Mouse (Mus musculus): ENCODE measurements at regions not wholly inside any gene's neighbourhood (a gene's known extent, or its start where the extent isn't known, plus 50 kb on each side); places are given as distances from the start of the nearest gene placed in this dataset.
A peak's percentile ranks its signal among the peaks of the same experiment; 100 is the strongest.

- Histone ChIP-seq H3K9me3 (no peaks in the 10 kb centered on the region), H3K4me2 (no peak overlapping the region), H3K27ac (0 out of 2 replicates have a peak overlapping the region, but pooled peaks have one; percentile 69), H3K27me3 (peaks cover 17% of the 10 kb centered on the region; the same call in 1 of the 2 replicates), H3K4me1 (replicated peaks) (peaks cover 47% of the 10 kb centered on the region), H3K36me3 (no peaks in the 10 kb centered on the region), H3K4me3 (no peak overlapping the region), H3K9ac (no peak overlapping the region)
- no peak for ATAC-seq (ENCODE audit: low FRiP score)
- 90% methylated on average over 7 of the region's 7 CpGs for WGBS
Observed at GRCm38 (mm10) chr12:110025171-110025570, 253.7 kb upstream of the Dio3 start.

GRCm38 (mm10) chr12:110026033-110026750 is 252.7 kb upstream of the Dio3 start:
- H3K4me3 ChIP-seq: no peak overlapping the region
- 16% methylated on average over 11 of the region's 11 CpGs for WGBS
- H3K27me3 ChIP-seq: peaks cover 17% of the 10 kb centered on the region; the same call in 1 of the 2 replicates
- H3K9me3 ChIP-seq: no peaks in the 10 kb centered on the region
- H3K27ac ChIP-seq: peak overlapping the region; percentile 69
- H3K4me2 ChIP-seq: no peak overlapping the region
- peak; percentile 58 for ATAC-seq (ENCODE audit: low FRiP score)
- H3K9ac ChIP-seq: no peak overlapping the region; the same call in 1 of the 2 replicates
- no peaks in the 10 kb centered on the region for H3K36me3 ChIP-seq
- peaks cover 47% of the 10 kb centered on the region for H3K4me1 ChIP-seq (replicated peaks)

GRCm38 (mm10) chr12:110027345-110027744 is 251.5 kb upstream of the Dio3 start:
- H3K4me3 ChIP-seq: no peak overlapping the region
- H3K27ac ChIP-seq: peak overlapping the region; percentile 69; the same call in 1 of the 2 replicates
- peaks cover 47% of the 10 kb centered on the region for H3K4me1 ChIP-seq (replicated peaks)
- H3K27me3 ChIP-seq: peaks cover 17% of the 10 kb centered on the region; the same call in 1 of the 2 replicates
- 73% methylated on average over 6 of the region's 6 CpGs for WGBS
- H3K9me3 ChIP-seq: no peaks in the 10 kb centered on the region
- no peak for ATAC-seq (ENCODE audit: low FRiP score)
- H3K9ac ChIP-seq: no peak overlapping the region
- H3K4me2 ChIP-seq: no peak overlapping the region
- H3K36me3 ChIP-seq: no peaks in the 10 kb centered on the region

- H3K9ac ChIP-seq: no peak overlapping the region
- H3K36me3 ChIP-seq: no peaks in the 10 kb centered on the region
- no peak overlapping the region for H3K27ac ChIP-seq
- H3K27me3 ChIP-seq: peaks cover 17% of the 10 kb centered on the region; the same call in 1 of the 2 replicates
- ATAC-seq (ENCODE audit: low FRiP score): no peak
- H3K9me3 ChIP-seq: no peaks in the 10 kb centered on the region
- H3K4me2 ChIP-seq: no peak overlapping the region
- H3K4me3 ChIP-seq: no peak overlapping the region
- H3K4me1 ChIP-seq (replicated peaks): peaks cover 43% of the 10 kb centered on the region
- 64% methylated on average over 12 of the region's 12 CpGs for WGBS
Observed at GRCm38 (mm10) chr12:110027976-110028375, 250.9 kb upstream of the Dio3 start.

- Histone ChIP-seq H3K27me3 (peaks cover 16% of the 10 kb centered on the region; the same call in 1 of the 2 replicates), H3K9me3 (no peaks in the 10 kb centered on the region), H3K36me3 (no peaks in the 10 kb centered on the region), H3K4me2 (no peak overlapping the region), H3K4me1 (replicated peaks) (peaks cover 39% of the 10 kb centered on the region), H3K27ac (no peak overlapping the region), H3K4me3 (no peak overlapping the region), H3K9ac (no peak overlapping the region)
- ATAC-seq (ENCODE audit: low FRiP score): no peak
- 69% methylated on average over 9 of the region's 9 CpGs for WGBS
Observed at GRCm38 (mm10) chr12:110028646-110029045, 250.2 kb upstream of the Dio3 start.

GRCm38 (mm10) chr12:110031326-110031725 is 247.5 kb upstream of the Dio3 start:
- Histone ChIP-seq H3K4me2 (no peak overlapping the region), H3K9ac (no peak overlapping the region), H3K27ac (no peak overlapping the region), H3K4me1 (replicated peaks) (peaks cover 19% of the 10 kb centered on the region), H3K36me3 (no peaks in the 10 kb centered on the region), H3K27me3 (peaks cover 11% of the 10 kb centered on the region; the same call in 1 of the 2 replicates), H3K4me3 (no peak overlapping the region), H3K9me3 (no peaks in the 10 kb centered on the region)
- ATAC-seq (ENCODE audit: low FRiP score): no peak
- 58% methylated on average over 6 of the region's 6 CpGs for WGBS

- Histone ChIP-seq H3K36me3 (no peaks in the 10 kb centered on the region), H3K27me3 (peaks cover 3% of the 10 kb centered on the region), H3K9me3 (no peaks in the 10 kb centered on the region), H3K4me2 (no peak overlapping the region), H3K4me3 (no peak overlapping the region), H3K27ac (no peak overlapping the region), H3K4me1 (replicated peaks) (no peaks in the 10 kb centered on the region), H3K9ac (no peak overlapping the region)
- ATAC-seq (ENCODE audit: low FRiP score): no peak
- 81% methylated on average over 8 of the region's 8 CpGs for WGBS
Observed at GRCm38 (mm10) chr12:110035171-110035570, 243.7 kb upstream of the Dio3 start.

- Histone ChIP-seq H3K9ac (no peak overlapping the region), H3K9me3 (no peaks in the 10 kb centered on the region), H3K4me2 (no peak overlapping the region), H3K4me3 (no peak overlapping the region), H3K36me3 (no peaks in the 10 kb centered on the region), H3K4me1 (replicated peaks) (no peaks in the 10 kb centered on the region), H3K27me3 (peaks cover 3% of the 10 kb centered on the region), H3K27ac (no peak overlapping the region)
- no peak for ATAC-seq (ENCODE audit: low FRiP score)
- 63% methylated on average over 15 of the region's 15 CpGs for WGBS
Observed at GRCm38 (mm10) chr12:110040682-110041081, 238.2 kb upstream of the Dio3 start.

- H3K36me3 ChIP-seq: no peaks in the 10 kb centered on the region
- peaks cover 3% of the 10 kb centered on the region for H3K27me3 ChIP-seq
- H3K4me1 ChIP-seq (replicated peaks): no peaks in the 10 kb centered on the region
- no peaks in the 10 kb centered on the region for H3K9me3 ChIP-seq
- ATAC-seq (ENCODE audit: low FRiP score): no peak
- no peak overlapping the region for H3K4me2 ChIP-seq
- H3K4me3 ChIP-seq: no peak overlapping the region
- no peak overlapping the region for H3K27ac ChIP-seq
- WGBS: 77% methylated on average over 3 of the region's 3 CpGs
- H3K9ac ChIP-seq: no peak overlapping the region
Observed at GRCm38 (mm10) chr12:110041782-110042181, 237.1 kb upstream of the Dio3 start.

- no peak overlapping the region for H3K9ac ChIP-seq
- no peaks in the 10 kb centered on the region for H3K9me3 ChIP-seq
- H3K36me3 ChIP-seq: no peaks in the 10 kb centered on the region
- WGBS: 83% methylated on average over 5 of the region's 5 CpGs
- H3K27ac ChIP-seq: no peak overlapping the region
- ATAC-seq (ENCODE audit: low FRiP score): no peak
- H3K4me2 ChIP-seq: no peak overlapping the region
- H3K27me3 ChIP-seq: peaks cover 3% of the 10 kb centered on the region
- H3K4me3 ChIP-seq: no peak overlapping the region
- no peaks in the 10 kb centered on the region for H3K4me1 ChIP-seq (replicated peaks)
Observed at GRCm38 (mm10) chr12:110044266-110044665, 234.6 kb upstream of the Dio3 start.

GRCm38 (mm10) chr12:110044721-110045120 is 234.1 kb upstream of the Dio3 start:
- H3K4me2 ChIP-seq: no peak overlapping the region
- 91% methylated on average over 5 of the region's 5 CpGs for WGBS
- no peak for ATAC-seq (ENCODE audit: low FRiP score)

GRCm38 (mm10) chr12:110045770-110046330 is 233.0 kb upstream of the Dio3 start:
- 63% methylated on average over 17 of the region's 17 CpGs for WGBS
- Histone ChIP-seq H3K4me3 (no peak overlapping the region), H3K4me2 (no peak overlapping the region), H3K9me3 (no peaks in the 10 kb centered on the region), H3K27ac (no peak overlapping the region), H3K4me1 (replicated peaks) (no peaks in the 10 kb centered on the region), H3K9ac (no peak overlapping the region), H3K27me3 (no peaks in the 10 kb centered on the region), H3K36me3 (no peaks in the 10 kb centered on the region)
- ATAC-seq (ENCODE audit: low FRiP score): peak; percentile 57; the same call in 1 of the 2 replicates

More at GRCm38 (mm10) chr12:110044721-110045120, 234.1 kb upstream of the Dio3 start:
- H3K36me3 ChIP-seq: no peaks in the 10 kb centered on the region
- H3K4me3 ChIP-seq: no peak overlapping the region
- H3K4me1 ChIP-seq (replicated peaks): no peaks in the 10 kb centered on the region
- peaks cover 3% of the 10 kb centered on the region for H3K27me3 ChIP-seq
- no peak overlapping the region for H3K27ac ChIP-seq
- H3K9me3 ChIP-seq: no peaks in the 10 kb centered on the region
- H3K9ac ChIP-seq: no peak overlapping the region

- H3K4me1 ChIP-seq (replicated peaks): no peaks in the 10 kb centered on the region
- no peak for ATAC-seq (ENCODE audit: low FRiP score)
- H3K4me2 ChIP-seq: no peak overlapping the region
- no peak overlapping the region for H3K9ac ChIP-seq
- H3K27ac ChIP-seq: no peak overlapping the region
- H3K27me3 ChIP-seq: 0 out of 2 replicates have a peak, but pooled peaks cover under 1% of the 10 kb centered on the region
- H3K9me3 ChIP-seq: no peaks in the 10 kb centered on the region
- no peaks in the 10 kb centered on the region for H3K36me3 ChIP-seq
- WGBS: 64% methylated on average over 9 of the region's 9 CpGs
- no peak overlapping the region for H3K4me3 ChIP-seq
Observed at GRCm38 (mm10) chr12:110046613-110047012, 232.3 kb upstream of the Dio3 start.
